Mouse (Mus musculus): ENCODE data around the gene Snd1. TPM values are rescaled to one million over a fixed set of nuclear protein-coding genes. Genes with fewer than 3 reads are reported as not detected.

Gene Snd1
- polyA plus RNA-seq, 1 experiment from 2014 or later: 110 TPM

- no peaks in the 10 kb centered on the region for H3K27me3 ChIP-seq (ENCODE audit: low read depth, poor library complexity, severe bottlenecking)
- no peak for DNase-seq (ENCODE audit: low spot score)
- no peak overlapping the region for H3K27ac ChIP-seq (replicated peaks)
- WGBS: 83% methylated on average over 2 of the region's 2 CpGs
- peaks cover 45% of the 10 kb centered on the region for H3K4me1 ChIP-seq
- H3K4me3 ChIP-seq: no peak overlapping the region
- no peaks in the 10 kb centered on the region for H3K36me3 ChIP-seq
- H3K9me3 ChIP-seq (replicated peaks): no peaks in the 10 kb centered on the region
These were observed 382.6 kb downstream of the Snd1 start for GRCm38 (mm10) chr6:28857198-28858180.

- DNase-seq (ENCODE audit: low spot score): no peak
- no peaks in the 10 kb centered on the region for H3K27me3 ChIP-seq (ENCODE audit: low read depth, poor library complexity, severe bottlenecking)
- no peaks in the 10 kb centered on the region for H3K9me3 ChIP-seq (replicated peaks)
- no peaks in the 10 kb centered on the region for H3K36me3 ChIP-seq
- H3K4me1 ChIP-seq: peaks cover 31% of the 10 kb centered on the region
- H3K27ac ChIP-seq (replicated peaks): no peak overlapping the region
- no peak overlapping the region for H3K4me3 ChIP-seq
- WGBS: 93% methylated on average over 2 of the region's 2 CpGs
These were observed 384.2 kb downstream of the Snd1 start for GRCm38 (mm10) chr6:28859094-28859493.

DNA sequence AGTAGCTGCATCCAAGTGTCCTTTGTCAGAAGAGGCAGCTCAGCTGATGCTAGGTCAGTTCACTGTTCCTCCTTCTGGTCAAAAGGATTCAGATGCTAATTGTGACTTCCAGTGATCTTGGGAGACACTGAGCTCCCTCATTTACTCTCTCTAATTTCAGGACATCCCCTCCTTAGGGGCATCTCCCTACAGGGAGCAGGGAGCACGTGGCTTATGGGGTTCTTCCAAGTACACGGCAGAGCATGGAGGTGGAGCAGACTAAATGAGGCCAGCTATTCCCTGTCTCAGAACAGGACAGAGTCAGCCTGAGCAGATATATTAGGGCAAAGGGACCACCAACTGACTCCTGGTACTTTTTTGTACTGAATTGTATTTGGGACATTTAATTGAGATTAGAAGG is 385.5 kb downstream of the Snd1 start:
- no peaks in the 10 kb centered on the region for H3K36me3 ChIP-seq
- H3K27me3 ChIP-seq (ENCODE audit: low read depth, poor library complexity, severe bottlenecking): no peaks in the 10 kb centered on the region
- no peak overlapping the region for H3K4me3 ChIP-seq
- no peaks in the 10 kb centered on the region for H3K9me3 ChIP-seq (replicated peaks)
- peaks cover 25% of the 10 kb centered on the region for H3K4me1 ChIP-seq
- no peak overlapping the region for H3K27ac ChIP-seq (replicated peaks)
- no peak for DNase-seq (ENCODE audit: low spot score)
- 37% methylated on average over 2 of the region's 2 CpGs for WGBS

DNA sequence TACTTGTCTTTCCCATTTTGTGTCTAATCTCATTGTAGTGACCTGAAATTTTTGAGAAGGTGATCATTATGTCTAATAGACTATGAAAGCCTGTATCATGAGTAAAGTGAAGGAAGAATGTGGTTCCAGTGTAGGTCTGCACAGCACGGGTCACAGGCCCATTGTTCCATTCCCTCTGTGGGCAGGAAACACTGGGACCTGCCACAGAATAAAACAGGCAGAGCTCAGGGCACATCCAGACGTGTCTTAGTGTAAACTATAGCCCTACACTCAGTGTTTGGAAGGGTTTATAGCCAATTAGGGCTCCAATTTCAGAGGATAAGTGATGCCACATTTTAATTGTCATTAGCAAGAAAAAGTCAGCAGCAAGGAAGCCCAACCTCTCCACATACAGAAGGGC is 386.0 kb downstream of the Snd1 start:
- Histone ChIP-seq H3K27me3 (ENCODE audit: low read depth, poor library complexity, severe bottlenecking) (no peaks in the 10 kb centered on the region), H3K9me3 (replicated peaks) (no peaks in the 10 kb centered on the region), H3K4me1 (peaks cover 23% of the 10 kb centered on the region), H3K36me3 (no peaks in the 10 kb centered on the region), H3K4me3 (no peak overlapping the region), H3K27ac (replicated peaks) (no peak overlapping the region)
- WGBS: 51% methylated on average over 2 of the region's 2 CpGs
- DNase-seq (ENCODE audit: low spot score): no peak

DNA sequence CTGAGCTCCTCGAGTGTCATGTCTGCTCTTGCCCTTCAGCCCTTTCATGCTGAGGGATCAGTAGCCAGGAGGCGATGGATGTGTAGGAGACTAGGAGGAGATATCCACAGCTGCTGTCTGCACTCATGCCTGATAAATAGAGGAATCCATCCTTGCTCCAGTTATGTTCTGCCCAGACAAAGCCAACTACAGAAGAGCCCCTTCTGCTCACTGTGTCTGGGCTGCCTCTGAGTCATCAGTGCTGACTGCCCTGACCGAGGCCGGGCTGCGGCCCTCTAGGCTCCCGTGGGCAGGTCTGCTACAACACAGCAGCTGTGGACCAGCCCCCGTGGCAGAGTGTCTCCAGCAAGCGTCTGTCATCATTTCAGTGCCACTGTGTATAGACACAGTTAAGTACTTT is 387.4 kb downstream of the Snd1 start:
- H3K4me1 ChIP-seq: peaks cover 20% of the 10 kb centered on the region
- no peaks in the 10 kb centered on the region for H3K36me3 ChIP-seq
- no peak overlapping the region for H3K4me3 ChIP-seq
- DNase-seq (ENCODE audit: low spot score): no peak
- H3K27me3 ChIP-seq (ENCODE audit: low read depth, poor library complexity, severe bottlenecking): no peaks in the 10 kb centered on the region
- 0 out of 2 replicates have a peak overlapping the region, but pooled peaks have one; percentile 6 for H3K27ac ChIP-seq (replicated peaks)
- 86% methylated on average over 8 of the region's 8 CpGs for WGBS
- H3K9me3 ChIP-seq (replicated peaks): no peaks in the 10 kb centered on the region

DNA sequence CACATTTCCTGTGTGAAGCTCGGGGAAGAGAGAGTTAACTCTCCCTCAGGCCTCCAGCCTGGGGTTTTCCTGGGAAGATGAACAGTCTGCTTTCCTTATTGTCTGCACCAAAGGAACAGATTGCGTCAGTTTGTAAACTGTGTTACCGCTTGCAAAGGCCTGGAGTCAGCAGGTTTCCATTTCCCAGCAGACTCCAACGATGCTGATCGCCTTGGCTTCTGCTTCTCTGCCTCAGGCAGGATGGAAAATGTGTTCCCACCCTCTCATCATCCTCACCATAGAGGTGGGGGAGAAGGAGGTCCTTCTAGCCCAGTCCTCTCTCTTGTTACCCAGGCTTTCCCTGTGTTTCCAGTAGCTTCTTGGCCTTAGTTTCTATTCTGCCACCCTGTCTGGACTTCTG is 389.7 kb downstream of the Snd1 start:
- Histone ChIP-seq H3K9me3 (replicated peaks) (no peaks in the 10 kb centered on the region), H3K36me3 (no peaks in the 10 kb centered on the region; the same call in 1 of the 2 replicates), H3K4me1 (peaks cover 19% of the 10 kb centered on the region), H3K4me3 (no peak overlapping the region), H3K27me3 (ENCODE audit: low read depth, poor library complexity, severe bottlenecking) (no peaks in the 10 kb centered on the region), H3K27ac (replicated peaks) (no peak overlapping the region)
- WGBS: 77% methylated on average over 5 of the region's 5 CpGs
- DNase-seq (ENCODE audit: low spot score): no peak

DNA sequence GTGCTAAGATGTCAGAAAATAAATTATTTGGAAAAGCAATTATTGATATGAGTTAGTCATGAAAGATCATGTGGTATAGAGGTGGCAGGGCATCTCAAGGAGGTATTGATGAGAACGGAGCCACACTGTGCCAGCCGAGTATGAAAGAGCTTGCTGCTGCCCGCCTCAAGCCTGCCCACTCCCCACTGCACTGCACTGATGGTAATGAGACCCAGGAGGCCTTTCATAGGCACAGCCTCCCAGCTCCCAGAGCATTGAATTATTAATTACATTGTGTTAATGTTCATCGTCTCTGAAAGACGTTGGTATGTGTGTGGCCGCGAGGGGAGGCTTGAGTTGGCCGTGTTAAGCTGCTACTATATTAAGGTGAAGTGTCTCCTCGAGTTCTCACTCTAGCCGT is 390.2 kb downstream of the Snd1 start:
- H3K36me3 ChIP-seq: no peaks in the 10 kb centered on the region; the same call in 1 of the 2 replicates
- no peak overlapping the region for H3K27ac ChIP-seq (replicated peaks)
- H3K4me1 ChIP-seq: peaks cover 15% of the 10 kb centered on the region
- no peaks in the 10 kb centered on the region for H3K27me3 ChIP-seq (ENCODE audit: low read depth, poor library complexity, severe bottlenecking)
- no peaks in the 10 kb centered on the region for H3K9me3 ChIP-seq (replicated peaks)
- no peak overlapping the region for H3K4me3 ChIP-seq
- no peak for DNase-seq (ENCODE audit: low spot score)
- WGBS: 87% methylated on average over 10 of the region's 10 CpGs

DNA sequence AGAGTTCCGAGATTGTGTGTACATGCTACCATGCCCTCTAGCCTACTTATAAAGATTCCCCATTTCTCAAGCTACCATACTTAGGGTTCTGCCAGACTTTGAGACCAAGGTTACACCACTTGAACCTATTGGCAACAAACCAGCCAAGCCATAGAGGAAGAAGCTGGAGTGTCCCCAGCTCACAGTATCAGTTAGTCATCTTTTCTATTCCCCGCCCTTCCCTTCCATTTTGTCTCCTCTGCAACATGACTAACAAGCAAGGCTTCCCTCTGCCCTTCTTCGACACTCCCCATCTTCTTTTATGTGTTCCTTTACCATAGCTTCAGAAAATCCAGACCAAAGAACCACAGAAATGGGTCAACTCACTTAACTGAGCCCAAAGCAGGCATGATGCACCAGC is 391.3 kb downstream of the Snd1 start:
- 93% methylated on average over 3 of the region's 3 CpGs for WGBS
- Histone ChIP-seq H3K4me3 (no peak overlapping the region), H3K9me3 (replicated peaks) (no peaks in the 10 kb centered on the region), H3K27ac (replicated peaks) (no peak overlapping the region), H3K27me3 (ENCODE audit: low read depth, poor library complexity, severe bottlenecking) (no peaks in the 10 kb centered on the region), H3K36me3 (no peaks in the 10 kb centered on the region; the same call in 1 of the 2 replicates), H3K4me1 (peaks cover 10% of the 10 kb centered on the region; the same call in 1 of the 2 replicates)
- DNase-seq (ENCODE audit: low spot score): no peak

GRCm38 (mm10) chr6:28867516-28868251 is 392.7 kb downstream of the Snd1 start:
- H3K4me1 ChIP-seq: peaks cover 17% of the 10 kb centered on the region
- no peaks in the 10 kb centered on the region; the same call in 1 of the 2 replicates for H3K36me3 ChIP-seq
- DNase-seq (ENCODE audit: low spot score): no peak
- no peaks in the 10 kb centered on the region for H3K27me3 ChIP-seq (ENCODE audit: low read depth, poor library complexity, severe bottlenecking)
- no peak overlapping the region for H3K4me3 ChIP-seq
- WGBS: 89% methylated on average over 2 of the region's 2 CpGs
- no peaks in the 10 kb centered on the region for H3K9me3 ChIP-seq (replicated peaks)
- H3K27ac ChIP-seq (replicated peaks): no peak overlapping the region

DNA sequence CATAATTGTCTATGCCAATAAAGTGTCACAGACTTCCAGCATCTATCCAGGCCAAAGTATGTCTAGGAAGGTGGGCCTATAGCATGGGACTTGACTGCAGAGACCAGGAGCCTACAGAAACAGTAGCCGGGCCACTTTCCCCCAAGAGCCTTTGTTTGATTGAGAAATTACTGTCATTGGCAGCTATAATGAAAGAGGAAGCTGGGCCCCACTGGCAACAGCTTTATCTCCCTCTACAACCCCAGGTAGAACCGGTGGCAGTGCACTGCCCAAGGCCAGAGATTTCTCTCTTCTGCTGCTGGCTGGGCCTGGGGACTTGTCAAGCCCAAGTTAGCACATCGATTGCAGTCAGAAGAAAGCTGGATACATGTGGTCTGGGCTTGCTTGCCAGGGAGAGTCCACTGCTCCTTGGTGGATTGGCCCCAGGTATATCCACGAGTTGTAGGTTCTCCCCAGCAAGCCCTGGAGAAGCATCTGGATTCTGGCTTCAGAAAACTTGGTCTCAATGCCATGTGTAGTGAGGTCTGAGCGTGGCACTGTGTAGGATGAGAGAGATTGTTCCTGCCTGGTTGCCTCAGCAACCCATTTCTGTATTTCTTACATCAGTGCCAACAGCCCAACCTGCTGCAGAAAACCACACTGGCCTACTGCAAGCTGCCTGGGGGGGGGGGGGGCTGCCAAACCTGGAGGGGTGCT is 396.9 kb downstream of the Snd1 start:
- no peaks in the 10 kb centered on the region for H3K27me3 ChIP-seq (ENCODE audit: low read depth, poor library complexity, severe bottlenecking)
- no peak for DNase-seq (ENCODE audit: low spot score)
- H3K27ac ChIP-seq (replicated peaks): no peak overlapping the region
- 91% methylated on average over 5 of the region's 5 CpGs for WGBS
- peaks cover 40% of the 10 kb centered on the region for H3K4me1 ChIP-seq
- H3K9me3 ChIP-seq (replicated peaks): no peaks in the 10 kb centered on the region
- peaks cover 9% of the 10 kb centered on the region for H3K36me3 ChIP-seq
- no peak overlapping the region for H3K4me3 ChIP-seq

- no peaks in the 10 kb centered on the region for H3K27me3 ChIP-seq (ENCODE audit: low read depth, poor library complexity, severe bottlenecking)
- DNase-seq (ENCODE audit: low spot score): no peak
- no peak overlapping the region for H3K27ac ChIP-seq (replicated peaks)
- no peaks in the 10 kb centered on the region for H3K9me3 ChIP-seq (replicated peaks)
- whole genome bisulfite sequencing: 91% methylated on average over 3 of the region's 3 CpGs
- H3K4me1 ChIP-seq: peaks cover 45% of the 10 kb centered on the region
- H3K4me3 ChIP-seq: no peak overlapping the region
- peaks cover 14% of the 10 kb centered on the region for H3K36me3 ChIP-seq
These were observed 397.5 kb downstream of the Snd1 start for GRCm38 (mm10) chr6:28872421-28872795.

- DNase-seq (ENCODE audit: low spot score): no peak
- Histone ChIP-seq H3K27ac (replicated peaks) (peak overlapping the region; percentile 65), H3K27me3 (ENCODE audit: low read depth, poor library complexity, severe bottlenecking) (no peaks in the 10 kb centered on the region), H3K9me3 (replicated peaks) (no peaks in the 10 kb centered on the region), H3K4me1 (peaks cover 58% of the 10 kb centered on the region), H3K4me3 (no peak overlapping the region), H3K36me3 (peaks cover 14% of the 10 kb centered on the region)
- 80% methylated on average over 11 of the region's 11 CpGs for WGBS
These were observed 399.1 kb downstream of the Snd1 start for GRCm38 (mm10) chr6:28874053-28874452.

Measured in midbrain, embryonic 10.5 days (tissue).